Mouse (Mus musculus) CH12.LX (cell line): ENCODE measurements around the gene Slc25a10.

Source experiments
- CTCF ChIP-seq, 2 experiments: IDR thresholded peaks in 1 of 2; conservative IDR thresholded peaks in 1 of 2; 2 replicates each; pipeline ENCODE4 v1.5.1; 2011 to 2012; ENCODE audit warnings: low read depth in 2 of 2, low read length in 2 of 2, improper control_type of control experiment in 1 of 2, inconsistent platforms in 1 of 2, mild to moderate bottlenecking in 1 of 2, moderate library complexity in 1 of 2
- EP300 ChIP-seq: IDR thresholded peaks from 2 replicates; pipeline ENCODE4 v1.6.1; 2011; ENCODE audit warnings: low read length, improper control_type of control experiment
- MEF2A ChIP-seq: IDR thresholded peaks from 2 replicates; pipeline ENCODE4 v1.6.1; 2014; ENCODE audit warnings: low read depth, mild to moderate bottlenecking, inconsistent platforms, low read length, improper control_type of control experiment, borderline replicate concordance
- SMC3 ChIP-seq: IDR thresholded peaks from 2 replicates; pipeline ENCODE4 v1.6.1; 2011; ENCODE audit warnings: low read depth, low read length, improper control_type of control experiment
- TBP ChIP-seq: conservative IDR thresholded peaks from 2 replicates; pipeline ENCODE4 v1.6.1; 2011; ENCODE audit warnings: low read depth, low read length, improper control_type of control experiment

DNA sequence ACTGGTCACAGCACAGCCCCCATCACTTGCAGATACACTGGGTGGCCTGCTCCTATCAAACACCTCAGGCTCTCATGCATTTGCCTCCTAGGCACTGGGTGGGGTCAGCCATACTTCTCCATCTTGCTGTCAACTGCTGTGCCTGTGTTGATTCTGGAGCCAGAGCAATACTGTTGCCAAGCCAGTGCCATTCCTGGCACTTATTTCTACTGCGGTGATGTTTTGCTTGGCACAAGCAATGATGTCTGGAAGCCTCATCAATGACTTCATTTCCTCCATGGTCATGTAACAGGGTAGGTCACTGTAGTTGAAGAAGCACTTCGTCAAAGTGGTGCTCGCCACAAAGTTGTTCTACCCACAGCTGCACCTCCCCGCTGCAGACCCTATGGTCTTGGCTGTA, 26.1 kb upstream of the Slc25a10 start:
- TF ChIP-seq MEF2A = no peak
- TF ChIP-seq TBP = no peak
- TF ChIP-seq SMC3 = no peak
- TF ChIP-seq EP300 = no peak
- no peak for TF ChIP-seq CTCF (conservative IDR thresholded peaks at IDR 0.05 in 1 of 2, IDR thresholded peaks at IDR 0.05 in 1 of 2; ENCODE audit: low read depth in 2 of 2, low read length in 2 of 2)
